Mouse (Mus musculus) ES-E14 (cell line): ENCODE measurements around the gene Slc39a5. TPM values are rescaled to one million over a fixed set of nuclear protein-coding genes. Genes with fewer than 3 reads are reported as not detected.
A peak's percentile ranks its signal among the peaks of the same experiment; 100 is the strongest.

ENCODE experiments used
- DNase-seq: peaks from one replicate; pipeline ENCODE4 v3.0.0-alpha.2; 2013; ENCODE audit warnings: low read depth, low spot score
- H3K27ac ChIP-seq: 2 replicates; pipeline ENCODE4 v1.5.1; 2012; ENCODE audit warnings: low read depth, mild to moderate bottlenecking, low read length, moderate library complexity, mixed read lengths; ENCODE audit not compliant: poor library complexity, insufficient read depth, severe bottlenecking
- H3K36me3 ChIP-seq: 2 replicates; pipeline ENCODE4 v1.6.1; 2012; ENCODE audit warnings: mild to moderate bottlenecking, low read length, moderate library complexity, mixed read lengths; ENCODE audit not compliant: control insufficient read depth, poor library complexity, insufficient read depth, severe bottlenecking
- H3K4me1 ChIP-seq, 2 experiments: fragments of 150-350 bp in 1 of 2; sonication (generic) in 1 of 2; 2 replicates each; pipeline ENCODE4 v1.6.1; 2012; ENCODE audit warnings: low read length in 2 of 2, mild to moderate bottlenecking in 1 of 2, mixed read lengths in 1 of 2; ENCODE audit not compliant: control insufficient read depth in 2 of 2, insufficient read depth in 2 of 2, poor library complexity in 1 of 2
- H3K4me3 ChIP-seq, 2 experiments: fragments of 150-350 bp in 1 of 2; sonication (generic) in 1 of 2; 2 replicates each; pipeline ENCODE4 v1.5.1; 2012; ENCODE audit warnings: low read length in 2 of 2, low read depth in 1 of 2, mild to moderate bottlenecking in 1 of 2, mixed read lengths in 1 of 2; ENCODE audit not compliant: insufficient read depth in 1 of 2, poor library complexity in 1 of 2, severe bottlenecking in 1 of 2
- H3K9ac ChIP-seq: 2 replicates; pipeline ENCODE4 v1.6.1; 2012; ENCODE audit warnings: low read depth, mild to moderate bottlenecking, low read length, mixed read lengths; ENCODE audit not compliant: poor library complexity, insufficient read depth, severe bottlenecking
- H3K9me3 ChIP-seq: fragments of 150-350 bp; sonication (generic); 2 replicates; pipeline ENCODE4 v1.6.1; 2012; ENCODE audit warnings: low read depth, mild to moderate bottlenecking, low read length; ENCODE audit not compliant: control insufficient read depth, insufficient read depth
- CHD2 ChIP-seq: IDR thresholded peaks from 2 replicates; pipeline ENCODE4 v1.6.1; 2014; ENCODE audit warnings: mild to moderate bottlenecking, low read depth, low read length, inconsistent platforms
- HCFC1 ChIP-seq: IDR thresholded peaks from 2 replicates; pipeline ENCODE4 v1.6.1; 2012; ENCODE audit warnings: low read length, inconsistent platforms, borderline replicate concordance; ENCODE audit not compliant: insufficient read depth
- MAFK ChIP-seq: IDR thresholded peaks from 2 replicates; pipeline ENCODE4 v1.6.1; 2014; ENCODE audit warnings: mild to moderate bottlenecking, low read depth, low read length, inconsistent platforms; ENCODE audit not compliant: insufficient read depth
- ZC3H11A ChIP-seq: IDR thresholded peaks from 2 replicates; pipeline ENCODE4 v1.6.1; 2012; ENCODE audit warnings: low read depth, mild to moderate bottlenecking, inconsistent platforms, low read length, borderline replicate concordance
- ZNF384 ChIP-seq: IDR thresholded peaks from 2 replicates; pipeline ENCODE4 v1.6.1; 2012; ENCODE audit warnings: low read depth, low read length, inconsistent platforms
- in situ Hi-C, 2 experiments: fragments of 600-800 bp; cut with MboI; formaldehyde crosslinking; loops; one replicate each; pipeline ENCODE4 v1.15.1; 2025; ENCODE audit warnings: low sequenced_read_pairs in 2 of 2, inconsistent platforms in 1 of 2; ENCODE audit not compliant: unreplicated experiment in 2 of 2
- total RNA-seq: library from RNA; depleted of rRNA; stranded (reverse); fragments of 300-350 nt; gene quantifications from 2 replicates; pipeline ENCODE4 v1.2.3, GENCODE M21; 2012

The Slc39a5 gene
- total RNA-seq, 1 experiment = 0.36 TPM

GRCm38 (mm10) chr10:128409692-128410559 lies 8.9 kb upstream of the Slc39a5 start:
- peak overlapping the region; percentile 83 to 95 for H3K4me3 ChIP-seq
- no peaks in the 10 kb centered on the region for H3K9me3 ChIP-seq
- in situ Hi-C loops = no loop called here
- peaks cover 2 to 5% of the 10 kb centered on the region in 2 experiments; a peak in 1 of 4 replicates for H3K4me1 ChIP-seq
- H3K9ac ChIP-seq = peak overlapping the region; percentile 83
- TF ChIP-seq ZNF384 = peak; percentile 87
- TF ChIP-seq HCFC1 = 0 out of 2 replicates have a peak, but pooled peaks have one; percentile 58
- TF ChIP-seq MAFK = no peak
- no peak for TF ChIP-seq CHD2
- no peak for TF ChIP-seq ZC3H11A
- peak overlapping the region; percentile 59; the same call in 1 of the 2 replicates for H3K27ac ChIP-seq
- peak; percentile 95 for DNase-seq
- H3K36me3 ChIP-seq = peaks cover 11% of the 10 kb centered on the region

- peaks cover 2 to 5% of the 10 kb centered on the region in 2 experiments; a peak in 1 of 4 replicates for H3K4me1 ChIP-seq
- peak overlapping the region; percentile 83 for H3K9ac ChIP-seq
- in situ Hi-C loops = no loop called here
Observed at GRCm38 (mm10) chr10:128408591-128409535, 7.8 kb upstream of the Slc39a5 start.

GRCm38 (mm10) chr10:128403931-128404330 lies 2.9 kb upstream of the Slc39a5 start:
- H3K4me1 ChIP-seq = peaks cover 0 to 4% of the 10 kb centered on the region in 2 experiments; a peak in 1 of 4 replicates
- peaks cover 10% of the 10 kb centered on the region; the same call in 1 of the 2 replicates for H3K36me3 ChIP-seq
- no peak for DNase-seq
- in situ Hi-C loops = no loop called here
- H3K27ac ChIP-seq = no peak overlapping the region
- TF ChIP-seq HCFC1 = no peak
- no peak for TF ChIP-seq ZC3H11A
- TF ChIP-seq CHD2 = no peak
- TF ChIP-seq MAFK = no peak
- TF ChIP-seq ZNF384 = no peak
- H3K9me3 ChIP-seq = no peaks in the 10 kb centered on the region
- H3K4me3 ChIP-seq = no peak overlapping the region
- H3K9ac ChIP-seq = no peak overlapping the region

More at GRCm38 (mm10) chr10:128408591-128409535, 7.8 kb upstream of the Slc39a5 start:
- Histone ChIP-seq H3K4me3 (peak overlapping the region; percentile 81 to 83), H3K27ac (peak overlapping the region; percentile 59), H3K36me3 (peaks cover 9% of the 10 kb centered on the region; the same call in 1 of the 2 replicates), H3K9me3 (no peaks in the 10 kb centered on the region)
- no peak for DNase-seq
- no peak for TF ChIP-seq ZNF384
- no peak for TF ChIP-seq ZC3H11A
- no peak for TF ChIP-seq CHD2
- TF ChIP-seq HCFC1 = no peak
- no peak for TF ChIP-seq MAFK

GRCm38 (mm10) chr10:128401638-128402037 lies 609 bp upstream of the Slc39a5 start:
- no peak for DNase-seq
- Histone ChIP-seq H3K36me3 (peaks cover 4% of the 10 kb centered on the region; the same call in 1 of the 2 replicates), H3K4me3 (no peak overlapping the region), H3K9me3 (no peaks in the 10 kb centered on the region), H3K9ac (no peak overlapping the region), H3K27ac (no peak overlapping the region; the same call in 1 of the 2 replicates), H3K4me1 (peaks cover 0 to 4% of the 10 kb centered on the region in 2 experiments; a peak in 1 of 4 replicates)
- in situ Hi-C loops = no loop called here
- no peak for TF ChIP-seq MAFK
- TF ChIP-seq ZNF384 = no peak
- no peak for TF ChIP-seq HCFC1
- no peak for TF ChIP-seq ZC3H11A
- TF ChIP-seq CHD2 = no peak
